Mouse (Mus musculus): ENCODE measurements at regions not wholly inside any gene's neighbourhood (a gene's known extent, or its start where the extent isn't known, plus 50 kb on each side); places are given as distances from the start of the nearest gene placed in this dataset.
"Not testable (repeated sequence)": the region's sequence is repeated elsewhere in the genome, so short reads cannot be mapped to it uniquely, and the experiment has no call there.

DNA sequence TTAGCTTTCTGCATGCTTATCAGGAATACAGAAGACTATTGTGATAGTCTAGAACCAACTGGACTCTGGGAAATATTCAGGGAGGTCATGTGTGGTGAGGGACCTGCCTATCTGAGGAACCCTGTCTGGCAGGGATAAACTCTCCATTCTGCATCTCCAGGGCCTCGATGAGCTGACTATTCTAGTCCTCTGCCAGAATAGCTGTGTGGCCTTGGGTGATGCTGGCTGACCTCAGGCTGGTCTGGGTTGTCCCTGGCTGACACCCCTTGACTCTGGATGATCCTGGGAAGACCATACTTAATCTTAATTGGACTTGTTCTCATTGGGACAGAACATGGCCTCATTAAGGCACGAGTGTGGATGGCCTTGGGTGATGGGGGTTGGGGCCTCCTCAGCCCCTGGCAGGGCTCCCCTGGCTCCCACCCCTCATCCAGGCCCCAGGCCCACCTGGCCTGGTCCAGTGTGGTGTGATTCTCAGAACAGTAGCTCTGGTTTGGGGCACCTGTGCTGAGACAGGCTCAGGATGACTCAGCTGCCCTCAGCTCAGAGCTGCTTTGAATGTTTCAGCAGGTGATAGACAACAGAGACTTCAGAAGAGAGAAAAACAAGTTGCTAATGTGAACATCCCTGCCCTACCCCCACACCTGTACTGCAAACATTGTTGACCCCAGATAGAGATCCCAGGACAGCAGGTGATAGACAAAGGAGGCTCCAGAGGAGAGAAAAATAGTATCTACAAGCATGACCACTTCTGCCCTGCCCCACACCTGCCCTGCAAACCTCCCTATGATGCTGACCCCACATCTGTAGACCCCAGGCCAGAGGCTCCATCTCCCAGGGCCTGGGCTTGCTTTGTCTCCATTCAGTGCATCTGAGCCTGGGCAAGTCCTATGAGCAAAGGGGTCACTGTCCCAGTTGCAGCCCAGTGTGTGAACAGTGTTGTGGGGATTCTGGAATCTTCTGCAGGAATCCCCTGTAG lies 68.0 kb downstream of the Tmem121 start:
- TF ChIP-seq POLR2A (IDR thresholded peaks at IDR 0.05; ENCODE audit: insufficient read depth, low read depth, low read length); CTCF (IDR thresholded peaks at IDR 0.05); EP300 (IDR thresholded peaks at IDR 0.05; ENCODE audit: insufficient read depth, low read depth, low read length): not testable (repeated sequence)

Measured in heart, adult 2 months (tissue).